Mouse (Mus musculus) layer of hippocampus, adult 8-10 months (tissue): ENCODE measurements around the gene Tmem214. TPM values are rescaled to one million over a fixed set of nuclear protein-coding genes. Genes with fewer than 3 reads are reported as not detected.

ENCODE experiments used
- DNase-seq, 2 experiments: peaks; one replicate each; pipeline ENCODE4 v3.0.0; 2022; ENCODE audit warnings: low spot score in 2 of 2
- total RNA-seq, 4 experiments: library from RNA; stranded (reverse); gene quantifications; 2 replicates each; pipeline ENCODE4 v1.2.4; 2022

Tmem214 gene
- total RNA-seq, 4 experiments from 2014 or later, result 54.0 to 81.0 (median 67.7) TPM

- DNase-seq, result no peak
These were observed 47.0 kb downstream of the Tmem214 start for GRCm38 (mm10) chr5:30914849-30915248.

- no peak for DNase-seq
These were observed 47.6 kb downstream of the Tmem214 start for GRCm38 (mm10) chr5:30915456-30915855.

DNA sequence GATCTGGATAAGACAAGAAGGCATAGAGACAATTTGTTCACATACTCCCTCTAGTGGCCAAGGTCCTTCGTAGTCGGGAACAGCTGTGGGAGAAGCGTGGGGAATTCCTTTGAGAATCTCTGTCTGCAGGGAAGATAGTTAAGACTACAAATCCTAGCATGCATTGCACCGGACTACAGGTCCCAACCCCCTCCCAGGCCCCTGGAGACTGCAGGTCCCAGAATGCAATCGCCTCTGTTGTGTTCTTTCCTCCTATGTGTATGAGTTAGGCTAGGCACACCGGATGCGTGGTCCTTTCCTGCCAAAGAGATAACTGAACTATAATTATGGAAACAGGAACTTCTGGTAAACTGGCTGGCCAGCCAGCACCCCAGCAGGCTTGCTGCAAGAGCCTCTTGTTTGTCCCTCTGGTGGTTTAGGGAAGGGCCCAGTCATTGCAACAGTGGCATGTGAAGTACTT, 48.2 kb downstream of the Tmem214 start:
- peak; percentile 91 to 93 for DNase-seq

- no peak for DNase-seq
These were observed 49.0 kb downstream of the Tmem214 start for GRCm38 (mm10) chr5:30916841-30917240.

DNA sequence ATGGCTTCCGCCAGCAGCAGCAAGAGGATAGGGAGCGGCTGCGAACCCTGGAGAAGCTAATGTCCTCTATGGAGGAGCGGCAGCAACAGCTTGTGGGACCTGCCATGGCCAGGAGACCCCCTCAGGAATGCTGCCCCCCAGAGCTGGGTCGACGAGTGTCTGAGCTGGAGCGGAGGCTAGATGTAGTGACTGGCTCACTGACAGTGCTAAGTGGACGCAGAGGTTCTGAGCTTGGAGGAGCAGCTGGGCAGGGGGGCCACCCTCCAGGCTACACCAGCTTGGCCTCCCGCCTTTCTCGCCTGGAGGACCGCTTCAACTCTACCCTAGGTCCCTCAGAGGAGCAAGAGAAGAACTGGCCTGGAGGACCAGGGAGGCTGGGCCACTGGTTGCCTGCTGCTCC, 49.5 kb downstream of the Tmem214 start:
- no peak for DNase-seq

- DNase-seq, result no peak
These were observed 50.3 kb downstream of the Tmem214 start for GRCm38 (mm10) chr5:30917891-30918670.

DNA sequence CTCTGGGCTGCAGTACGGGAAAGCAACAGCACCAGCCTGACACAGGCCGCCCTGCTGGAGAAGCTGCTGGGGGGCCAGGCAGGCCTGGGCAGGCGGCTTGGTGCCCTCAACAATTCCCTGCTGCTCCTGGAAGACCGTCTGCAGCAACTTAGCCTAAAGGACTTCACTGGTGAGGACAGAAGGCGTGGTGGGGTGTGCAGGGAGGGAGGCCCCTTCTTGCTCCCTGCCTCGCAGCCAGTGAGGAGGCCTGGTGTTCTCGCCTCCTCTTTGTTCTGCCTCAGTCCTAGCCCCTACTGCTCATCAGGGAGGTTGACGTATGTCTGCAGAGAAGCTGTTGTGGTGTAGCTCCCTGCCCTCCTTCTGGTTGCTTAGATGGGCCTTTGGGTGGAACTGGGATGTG, 50.9 kb downstream of the Tmem214 start:
- no peak for DNase-seq

DNA sequence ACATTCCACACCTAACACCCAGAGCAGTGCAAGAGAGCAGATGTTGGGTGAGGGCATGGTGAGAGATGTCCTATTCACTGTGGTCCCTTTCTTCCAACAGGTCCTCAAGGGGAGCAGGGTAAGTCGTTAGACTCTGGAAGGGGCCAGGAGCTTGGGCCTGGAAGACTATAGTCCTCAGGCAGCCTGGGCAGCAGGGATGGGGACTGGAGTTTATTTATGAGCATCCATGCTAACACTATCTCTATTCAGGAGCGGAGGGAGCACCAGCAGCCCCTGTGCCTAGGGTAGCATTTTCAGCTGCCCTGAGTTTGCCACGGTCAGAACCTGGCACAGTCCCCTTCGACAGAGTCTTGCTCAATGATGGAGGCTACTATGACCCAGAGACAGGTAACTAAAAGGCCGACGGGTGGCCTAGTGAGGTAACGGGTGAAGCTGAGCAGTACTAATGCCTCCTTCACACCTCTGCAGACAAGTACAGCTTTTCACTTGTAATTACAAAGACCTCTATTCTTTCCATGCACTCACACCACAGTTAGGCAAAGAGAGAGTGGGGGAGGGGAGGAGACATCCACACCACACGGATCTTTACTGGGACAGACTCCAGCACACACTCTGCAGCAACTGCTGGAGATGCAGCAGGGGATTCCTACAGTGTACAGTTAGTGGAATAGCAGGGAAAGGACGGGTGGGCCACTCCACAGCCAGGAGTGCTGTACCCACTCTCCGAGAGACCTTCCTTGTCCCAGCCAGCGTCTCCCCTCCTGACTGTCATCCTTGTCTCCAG, 52.2 kb downstream of the Tmem214 start:
- no peak for DNase-seq

GRCm38 (mm10) chr5:30920621-30921020, 52.8 kb downstream of the Tmem214 start:
- DNase-seq, result no peak

DNA sequence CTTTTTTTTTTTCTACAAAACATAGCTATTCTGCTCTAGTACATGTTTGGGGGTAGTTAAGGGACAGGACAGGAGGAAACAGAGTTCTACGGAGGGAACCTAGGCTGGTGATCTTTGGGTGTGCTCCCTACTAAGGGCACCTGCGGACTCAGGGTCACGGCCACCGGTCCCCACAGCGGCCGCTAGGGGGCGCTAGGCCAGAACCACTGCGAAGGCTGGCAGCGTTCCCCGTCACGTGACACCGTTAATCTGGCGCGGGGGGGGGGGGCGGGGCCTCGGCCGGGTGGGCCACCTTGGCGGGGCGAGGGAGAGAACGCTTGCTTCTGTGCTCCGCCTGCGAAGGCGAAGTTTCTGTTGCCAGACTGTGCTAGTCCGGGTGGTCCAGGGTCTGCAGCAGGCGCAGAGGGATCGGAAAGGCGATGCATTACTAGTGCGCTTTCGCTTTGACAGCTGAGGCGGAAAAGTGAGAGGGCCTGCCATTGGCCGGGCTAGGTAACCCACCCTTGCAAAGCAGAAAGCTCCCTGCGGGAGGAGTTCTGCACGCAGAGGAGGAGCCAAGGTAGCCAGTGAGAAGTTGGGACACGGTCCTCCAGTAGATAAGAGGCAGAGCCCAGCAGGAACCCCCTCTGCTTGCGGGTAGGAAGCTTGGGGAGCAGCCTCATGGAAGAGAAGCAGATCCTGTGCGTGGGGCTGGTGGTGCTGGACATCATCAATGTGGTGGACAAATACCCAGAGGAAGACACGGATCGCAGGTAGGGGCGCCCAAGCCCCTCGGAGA, 53.6 kb downstream of the Tmem214 start, which contains the start of gene Khk:
Khk (plus strand) TSS at position 176 of the 778 bp plus-strand sequence.
- peak; percentile 71 to 86 for DNase-seq

DNA sequence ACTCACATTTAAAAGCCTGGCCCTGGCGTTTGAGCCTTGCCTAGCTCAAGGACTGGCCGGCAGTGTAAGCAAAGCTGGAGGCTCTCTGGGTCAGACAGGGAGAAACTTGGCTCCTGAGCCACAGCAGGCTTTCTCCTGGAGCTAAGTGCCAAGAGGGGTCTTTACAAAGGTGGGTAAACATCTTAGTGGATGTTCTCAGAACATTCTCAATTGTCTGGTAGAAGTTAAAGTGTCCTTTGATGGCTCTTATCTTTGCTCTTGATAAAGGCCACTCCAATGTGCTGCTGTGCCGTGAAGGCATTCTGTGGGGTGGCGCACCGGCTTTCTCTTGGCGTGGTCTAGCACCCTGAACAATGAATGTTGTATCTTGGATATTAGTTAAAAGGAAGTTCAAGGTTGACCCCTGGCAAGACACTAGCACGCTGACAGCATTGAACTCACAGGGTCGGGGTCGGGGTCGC, 54.8 kb downstream of the Tmem214 start:
- no peak for DNase-seq

GRCm38 (mm10) chr5:30923119-30923518, 55.3 kb downstream of the Tmem214 start:
- no peak for DNase-seq

GRCm38 (mm10) chr5:30924614-30925013, 56.8 kb downstream of the Tmem214 start:
- no peak for DNase-seq

GRCm38 (mm10) chr5:30925217-30925616, 57.4 kb downstream of the Tmem214 start:
- no peak for DNase-seq

GRCm38 (mm10) chr5:30926073-30926472, 58.3 kb downstream of the Tmem214 start:
- no peak for DNase-seq

DNA sequence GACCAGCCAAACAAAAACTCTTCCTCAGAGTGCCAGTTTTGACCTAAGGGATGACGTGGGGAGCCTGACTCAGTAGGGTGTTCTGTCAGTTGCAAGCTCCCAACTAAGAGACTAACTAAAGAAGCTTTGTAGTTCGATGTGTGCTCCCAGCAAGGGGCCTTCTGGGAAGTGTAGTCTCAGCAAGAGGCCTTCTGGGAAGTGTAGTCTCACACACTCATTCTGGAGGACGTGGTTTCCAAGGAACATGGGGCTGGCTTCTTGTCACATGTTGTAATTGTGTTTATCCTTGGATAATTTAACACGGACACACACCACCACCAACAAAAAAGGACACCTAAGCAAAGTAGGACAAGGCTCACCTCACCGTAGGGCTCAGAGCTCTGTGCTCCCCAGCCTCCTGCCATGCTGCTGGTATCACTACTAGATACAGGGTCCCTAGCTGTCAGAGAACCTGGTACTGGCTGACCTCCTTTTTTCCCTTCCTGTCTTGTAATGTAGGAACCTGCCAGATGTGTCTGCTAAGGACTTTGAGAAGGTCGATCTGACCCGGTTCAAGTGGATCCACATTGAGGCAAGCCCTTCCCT, 60.2 kb downstream of the Tmem214 start:
- peak in 1 of 2 experiments; percentile 56 for DNase-seq

Other genes with a start within 250 kb of the Tmem214 start
- gene Slc35f6, start 220.1 kb upstream of the Tmem214 start, total RNA-seq, result 10 to 100 TPM; 37.4 to 40.7 (median 38.7) TPM
- gene Cenpa, start 201.2 kb upstream of the Tmem214 start, total RNA-seq, result 1 to 10 TPM; 2.3 to 5.2 (median 3.4) TPM
- 10 to 100 TPM; 23.6 to 33.6 (median 30.8) TPM for gene Dpysl5, start 156.4 kb upstream of the Tmem214 start, total RNA-seq
- 100 to 1,000 TPM; 225 to 231 (median 227) TPM for gene Mapre3, start 53.4 kb upstream of the Tmem214 start, total RNA-seq
- gene Agbl5, start 20.7 kb downstream of the Tmem214 start, total RNA-seq, result 10 to 100 TPM; 14.4 to 19.3 (median 16.2) TPM
- 100 to 1,000 TPM in 1 of 4 experiments, 10 to 100 TPM in 3; 78.4 to 104 (median 90.6) TPM for gene Ost4, start 39.8 kb downstream of the Tmem214 start, total RNA-seq
- 1 to 10 TPM; 2.1 to 3.1 (median 2.6) TPM for gene Emilin1, start 45.4 kb downstream of the Tmem214 start, total RNA-seq
- 10 to 100 TPM; 13.2 to 23.8 (median 16.8) TPM for gene Khk, start 53.4 kb downstream of the Tmem214 start, total RNA-seq
- gene Cgref1, start 77.6 kb downstream of the Tmem214 start, total RNA-seq, result 10 to 100 TPM; 13.8 to 19.2 (median 18.8) TPM
- gene Preb, start 92.3 kb downstream of the Tmem214 start, total RNA-seq, result 100 to 1,000 TPM; 118 to 148 (median 139) TPM
- under 1 TPM; 0.14 to 0.28 (median 0.22) TPM for gene Tcf23, start 100.7 kb downstream of the Tmem214 start, total RNA-seq
- gene Atraid, start 180.3 kb downstream of the Tmem214 start, total RNA-seq, result 10 to 100 TPM; 69.8 to 92.2 (median 78.6) TPM
- 10 to 100 TPM; 15.8 to 21.3 (median 18.6) TPM for gene Slc5a6, start 180.9 kb downstream of the Tmem214 start, total RNA-seq
- gene Cad, start 186.8 kb downstream of the Tmem214 start, total RNA-seq, result 10 to 100 TPM; 18.2 to 20.4 (median 19.2) TPM
- not detected for gene Dnajc5g, start 238.3 kb downstream of the Tmem214 start, total RNA-seq
- 10 to 100 TPM; 65.2 to 81.6 (median 76.8) TPM for gene Slc30a3, start 240.2 kb downstream of the Tmem214 start, total RNA-seq
- gene Trim54, start 248.7 kb downstream of the Tmem214 start, total RNA-seq, result not detected